Mouse (Mus musculus): ENCODE measurements around the gene Pgpep1. TPM values are rescaled to one million over a fixed set of nuclear protein-coding genes. Genes with fewer than 3 reads are reported as not detected.

The Pgpep1 gene
- polyA plus RNA-seq, 1 experiment = 38.5 TPM

GRCm38 (mm10) chr8:70650351-70650750, 9.8 kb downstream of the Pgpep1 start:
- Histone ChIP-seq H3K27me3 (ENCODE audit: control insufficient read depth, insufficient read depth, insufficient read length) (no peaks in the 10 kb centered on the region), H3K4me2 (ENCODE audit: low read depth) (no peak overlapping the region), H3K79me2 (ENCODE audit: control insufficient read depth, insufficient read depth) (no peaks in the 10 kb centered on the region), H3K36me3 (ENCODE audit: control insufficient read depth, insufficient read depth) (peaks cover 5% of the 10 kb centered on the region), H3ac (ENCODE audit: control insufficient read depth, insufficient read length) (no peak overlapping the region), H3K4me3 (no peak overlapping the region)
- TF ChIP-seq POLR2AphosphoS2 (IDR thresholded peaks at IDR 0.05; ENCODE audit: insufficient read length, low read depth) = no peak

GRCm38 (mm10) chr8:70649324-70649723, 10.9 kb downstream of the Pgpep1 start:
- Histone ChIP-seq H3K4me2 (ENCODE audit: low read depth) (no peak overlapping the region), H3K4me3 (no peak overlapping the region), H3K36me3 (ENCODE audit: control insufficient read depth, insufficient read depth) (peaks cover 5% of the 10 kb centered on the region), H3K27me3 (ENCODE audit: control insufficient read depth, insufficient read depth, insufficient read length) (no peaks in the 10 kb centered on the region), H3ac (ENCODE audit: control insufficient read depth, insufficient read length) (no peak overlapping the region), H3K79me2 (ENCODE audit: control insufficient read depth, insufficient read depth) (no peaks in the 10 kb centered on the region)
- TF ChIP-seq MYOD1 (IDR thresholded peaks at IDR 0.05; ENCODE audit: control insufficient read depth in 1 of 3, insufficient read length in 2 of 3, low read depth in 2 of 3) = no peak
- peak; percentile 67 for TF ChIP-seq USF1 (IDR thresholded peaks at IDR 0.05; ENCODE audit: low read depth)
- TF ChIP-seq REST (IDR thresholded peaks at IDR 0.05; ENCODE audit: insufficient read depth, insufficient read length) = no peak
- peak; percentile 37 for TF ChIP-seq POLR2AphosphoS2 (IDR thresholded peaks at IDR 0.05; ENCODE audit: insufficient read length, low read depth)
- no peak for TF ChIP-seq CEBPB (IDR thresholded peaks at IDR 0.05; ENCODE audit: insufficient read depth, poor library complexity, severe bottlenecking)

GRCm38 (mm10) chr8:70648921-70649320, 11.3 kb downstream of the Pgpep1 start:
- H3K4me3 ChIP-seq = no peak overlapping the region
- no peak overlapping the region for H3K4me2 ChIP-seq (ENCODE audit: low read depth)
- no peaks in the 10 kb centered on the region for H3K27me3 ChIP-seq (ENCODE audit: control insufficient read depth, insufficient read depth, insufficient read length)
- TF ChIP-seq MAX (IDR thresholded peaks at IDR 0.05; ENCODE audit: low read depth) = no peak
- H3K79me2 ChIP-seq (ENCODE audit: control insufficient read depth, insufficient read depth) = no peaks in the 10 kb centered on the region
- no peak overlapping the region for H3ac ChIP-seq (ENCODE audit: control insufficient read depth, insufficient read length)
- H3K36me3 ChIP-seq (ENCODE audit: control insufficient read depth, insufficient read depth) = peaks cover 5% of the 10 kb centered on the region

- Histone ChIP-seq H3K36me3 (ENCODE audit: control insufficient read depth, insufficient read depth) (peaks cover 5% of the 10 kb centered on the region), H3K27me3 (ENCODE audit: control insufficient read depth, insufficient read depth, insufficient read length) (no peaks in the 10 kb centered on the region), H3K4me2 (ENCODE audit: low read depth) (no peak overlapping the region), H3ac (ENCODE audit: control insufficient read depth, insufficient read length) (no peak overlapping the region), H3K4me3 (no peak overlapping the region), H3K79me2 (ENCODE audit: control insufficient read depth, insufficient read depth) (no peaks in the 10 kb centered on the region)
- TF ChIP-seq POLR2A (IDR thresholded peaks at IDR 0.05; ENCODE audit: insufficient read length, low read depth) = no peak
- TF ChIP-seq USF1 (IDR thresholded peaks at IDR 0.05; ENCODE audit: low read depth) = no peak
- no peak for TF ChIP-seq MYOG (IDR thresholded peaks at IDR 0.05; ENCODE audit: control insufficient read depth in 1 of 3, insufficient read depth in 1 of 3, insufficient read length in 2 of 3, low read depth in 2 of 3)
- TF ChIP-seq SRF (IDR thresholded peaks at IDR 0.05; ENCODE audit: control insufficient read depth, insufficient read length, low read depth) = no peak
These were observed 12.1 kb downstream of the Pgpep1 start for GRCm38 (mm10) chr8:70648164-70648442.

GRCm38 (mm10) chr8:70647343-70648163, 12.6 kb downstream of the Pgpep1 start:
- H3K4me3 ChIP-seq = no peak overlapping the region
- no peaks in the 10 kb centered on the region for H3K79me2 ChIP-seq (ENCODE audit: control insufficient read depth, insufficient read depth)
- peak; percentile 75 for TF ChIP-seq POLR2AphosphoS2 (IDR thresholded peaks at IDR 0.05; ENCODE audit: insufficient read length, low read depth)
- no peak for TF ChIP-seq SRF (IDR thresholded peaks at IDR 0.05; ENCODE audit: control insufficient read depth, insufficient read length, low read depth)
- TF ChIP-seq MYOG (IDR thresholded peaks at IDR 0.05; ENCODE audit: control insufficient read depth in 1 of 3, insufficient read depth in 1 of 3, insufficient read length in 2 of 3, low read depth in 2 of 3) = peak in 1 of 3 experiments; percentile 41
- peak in 1 of 3 experiments; percentile 30 for TF ChIP-seq MYOD1 (IDR thresholded peaks at IDR 0.05; ENCODE audit: control insufficient read depth in 1 of 3, insufficient read length in 2 of 3, low read depth in 2 of 3)
- no peak for TF ChIP-seq E2F4 (IDR thresholded peaks at IDR 0.05; ENCODE audit: insufficient read depth)
- H3K4me2 ChIP-seq (ENCODE audit: low read depth) = no peak overlapping the region
- no peaks in the 10 kb centered on the region for H3K27me3 ChIP-seq (ENCODE audit: control insufficient read depth, insufficient read depth, insufficient read length)
- H3K36me3 ChIP-seq (ENCODE audit: control insufficient read depth, insufficient read depth) = peaks cover 5% of the 10 kb centered on the region
- no peak overlapping the region for H3ac ChIP-seq (ENCODE audit: control insufficient read depth, insufficient read length)

- TF ChIP-seq E2F4 (IDR thresholded peaks at IDR 0.05; ENCODE audit: insufficient read depth) (no peak), SRF (IDR thresholded peaks at IDR 0.05; ENCODE audit: control insufficient read depth, insufficient read length, low read depth) (no peak), CEBPB (IDR thresholded peaks at IDR 0.05; ENCODE audit: insufficient read depth, poor library complexity, severe bottlenecking) (peak; percentile 68; the same call in 1 of the 2 replicates), POLR2A (IDR thresholded peaks at IDR 0.05; ENCODE audit: insufficient read length, low read depth) (no peak), TCF3 (IDR thresholded peaks at IDR 0.05; ENCODE audit: insufficient read length, low read depth) (no peak), POLR2AphosphoS2 (IDR thresholded peaks at IDR 0.05; ENCODE audit: insufficient read length, low read depth) (peak; percentile 41), TCF12 (IDR thresholded peaks at IDR 0.05; ENCODE audit: insufficient read depth, poor library complexity, severe bottlenecking) (no peak), MYOD1 (IDR thresholded peaks at IDR 0.05; ENCODE audit: control insufficient read depth in 1 of 3, insufficient read length in 2 of 3, low read depth in 2 of 3) (no peak), USF1 (IDR thresholded peaks at IDR 0.05; ENCODE audit: low read depth) (no peak), REST (IDR thresholded peaks at IDR 0.05; ENCODE audit: insufficient read depth, insufficient read length) (no peak)
- Histone ChIP-seq H3K27me3 (ENCODE audit: control insufficient read depth, insufficient read depth, insufficient read length) (no peaks in the 10 kb centered on the region), H3K4me3 (no peak overlapping the region), H3K36me3 (ENCODE audit: control insufficient read depth, insufficient read depth) (peaks cover 5% of the 10 kb centered on the region), H3ac (ENCODE audit: control insufficient read depth, insufficient read length) (no peak overlapping the region), H3K79me2 (ENCODE audit: control insufficient read depth, insufficient read depth) (no peaks in the 10 kb centered on the region), H3K4me2 (ENCODE audit: low read depth) (no peak overlapping the region)
These were observed 13.4 kb downstream of the Pgpep1 start for GRCm38 (mm10) chr8:70646775-70647174.

Data from myocyte (in vitro differentiated cells).